Mouse (Mus musculus) lung, embryonic 15.5 days (tissue): ENCODE data around the gene Tsga13. TPM values are rescaled to one million over a fixed set of nuclear protein-coding genes. Genes with fewer than 3 reads are reported as not detected.

ENCODE experiments used
- ATAC-seq: fragments of 200-750 bp; cut with Nextera tagmentation; 2 replicates; pipeline ENCODE4 v1.8.0; 2017; ENCODE audit warnings: moderate number of reproducible peaks, borderline replicate concordance; ENCODE audit not compliant: low FRiP score, low TSS enrichment; ENCODE audit errors: extremely low read depth
- H3K27ac ChIP-seq: fragments of 300-500 bp; sonication (generic); 2 replicates; pipeline ENCODE4 v1.5.1; 2015; ENCODE audit warnings: moderate library complexity, mild to moderate bottlenecking, inconsistent platforms
- H3K27me3 ChIP-seq: fragments of 300-500 bp; sonication (generic); 2 replicates; pipeline ENCODE4 v1.6.1; 2015; ENCODE audit warnings: inconsistent platforms
- H3K36me3 ChIP-seq: fragments of 300-500 bp; sonication (generic); 2 replicates; pipeline ENCODE4 v1.6.1; 2015; ENCODE audit warnings: inconsistent platforms
- H3K4me1 ChIP-seq: fragments of 300-500 bp; sonication (generic); 2 replicates; pipeline ENCODE4 v1.6.1; 2015; ENCODE audit warnings: inconsistent platforms
- H3K4me2 ChIP-seq: fragments of 300-500 bp; sonication (generic); 2 replicates; pipeline ENCODE4 v1.6.1; 2015; ENCODE audit warnings: inconsistent platforms, mild to moderate bottlenecking, moderate library complexity
- H3K4me3 ChIP-seq: fragments of 300-500 bp; sonication (generic); 2 replicates; pipeline ENCODE4 v1.5.1; 2015; ENCODE audit warnings: mild to moderate bottlenecking, inconsistent platforms
- H3K9ac ChIP-seq: fragments of 300-500 bp; sonication (generic); 2 replicates; pipeline ENCODE4 v1.6.1; 2015; ENCODE audit warnings: inconsistent platforms
- H3K9me3 ChIP-seq: fragments of 300-500 bp; sonication (generic); 2 replicates; pipeline ENCODE4 v1.6.1; 2016; ENCODE audit warnings: inconsistent platforms
- WGBS: fragments of 180-500 bp; shearing (Covaris S2); methylation state at CpG from one replicate; pipeline ENCODE4 v1.1.7; 2015; 5-methylcytosine and 5-hydroxymethylcytosine counted together
- polyA plus RNA-seq: library from polyadenylated mRNA; unstranded; fragments of >200 nt; fragmentation: Nextera tagmentation; extraction: Ambion mirVana; gene quantifications from 2 replicates; pipeline ENCODE4 v1.2.1, GENCODE M21; 2015

Gene Tsga13
- polyA plus RNA-seq, 1 experiment from 2014 or later: 0.21 TPM

DNA sequence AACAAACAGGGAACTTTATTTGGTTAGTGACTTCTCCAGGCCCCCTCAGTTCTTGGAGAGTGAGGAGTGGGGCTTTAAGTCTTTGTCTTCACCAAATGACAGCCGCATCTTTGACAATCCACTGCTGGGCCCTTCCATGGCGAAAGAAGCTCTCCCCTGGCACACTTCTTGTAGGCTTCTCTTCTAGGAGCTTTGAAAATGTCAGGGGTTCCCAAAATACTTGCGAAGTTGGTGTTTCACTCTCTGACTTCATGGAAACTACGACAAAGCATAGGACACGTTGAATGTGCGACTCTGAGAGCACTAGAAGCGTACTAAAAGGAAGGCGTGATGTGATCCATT is 18.4 kb downstream of the Tsga13 start:
- peak overlapping the region; percentile 98 for H3K27ac ChIP-seq
- H3K4me2 ChIP-seq: peak overlapping the region; percentile 71
- no peaks in the 10 kb centered on the region for H3K9me3 ChIP-seq
- no peak for ATAC-seq
- H3K27me3 ChIP-seq: no peaks in the 10 kb centered on the region
- WGBS: 11% methylated on average over 8 of the region's 8 CpGs
- H3K4me1 ChIP-seq: peaks cover 12% of the 10 kb centered on the region; the same call in 1 of the 2 replicates
- H3K4me3 ChIP-seq: peak overlapping the region; percentile 92
- H3K36me3 ChIP-seq: no peaks in the 10 kb centered on the region
- H3K9ac ChIP-seq: peak overlapping the region; percentile 53

- peak within 1 kb of the TSS; percentile 88 for H3K9ac ChIP-seq
- under 1% methylated on average over 75 of the region's 83 CpGs for WGBS
- no peaks in the 10 kb centered on the region for H3K27me3 ChIP-seq
- H3K4me2 ChIP-seq: peak within 1 kb of the TSS; percentile 71
- peak within 1 kb of the TSS; percentile 92 for H3K4me3 ChIP-seq
- peaks cover 12% of the 10 kb centered on the region; the same call in 1 of the 2 replicates for H3K4me1 ChIP-seq
- no peaks in the 10 kb centered on the region for H3K36me3 ChIP-seq
- peak; percentile 99 for ATAC-seq
- no peaks in the 10 kb centered on the region for H3K9me3 ChIP-seq
- H3K27ac ChIP-seq: peak within 1 kb of the TSS; percentile 98
Observed at GRCm38 (mm10) chr6:30896195-30896985, 19.0 kb downstream of the Tsga13 start, which contains the start of gene Copg2. TSS of gene Copg2 (minus strand) at chr6:30896794.

- peak overlapping the region; percentile 98 for H3K27ac ChIP-seq
- peaks cover 12% of the 10 kb centered on the region; the same call in 1 of the 2 replicates for H3K4me1 ChIP-seq
- H3K4me3 ChIP-seq: peak overlapping the region; percentile 92
- peak overlapping the region; percentile 88 for H3K9ac ChIP-seq
- peak; percentile 1; the same call in 1 of the 2 replicates for ATAC-seq
- H3K27me3 ChIP-seq: no peaks in the 10 kb centered on the region
- H3K36me3 ChIP-seq: no peaks in the 10 kb centered on the region
- no peaks in the 10 kb centered on the region for H3K9me3 ChIP-seq
- peak overlapping the region; percentile 71 for H3K4me2 ChIP-seq
- WGBS: 15% methylated on average over 3 of the region's 3 CpGs
Observed at GRCm38 (mm10) chr6:30895819-30896194, 19.6 kb downstream of the Tsga13 start.

GRCm38 (mm10) chr6:30893081-30893480 is 22.3 kb downstream of the Tsga13 start:
- H3K9ac ChIP-seq: no peak overlapping the region
- peaks cover 12% of the 10 kb centered on the region; the same call in 1 of the 2 replicates for H3K4me1 ChIP-seq
- no peaks in the 10 kb centered on the region for H3K9me3 ChIP-seq
- no peak for ATAC-seq
- 64% methylated on average over 4 of the region's 4 CpGs for WGBS
- H3K36me3 ChIP-seq: 0 out of 2 replicates have a peak, but pooled peaks cover 3% of the 10 kb centered on the region
- no peak overlapping the region for H3K4me2 ChIP-seq
- no peak overlapping the region for H3K27ac ChIP-seq
- no peak overlapping the region for H3K4me3 ChIP-seq
- no peaks in the 10 kb centered on the region for H3K27me3 ChIP-seq

- Histone ChIP-seq H3K9me3 (no peaks in the 10 kb centered on the region), H3K9ac (no peak overlapping the region), H3K27me3 (no peaks in the 10 kb centered on the region), H3K4me2 (no peak overlapping the region), H3K27ac (no peak overlapping the region), H3K4me1 (peaks cover 6% of the 10 kb centered on the region; the same call in 1 of the 2 replicates), H3K4me3 (no peak overlapping the region), H3K36me3 (peaks cover 9% of the 10 kb centered on the region; the same call in 1 of the 2 replicates)
- ATAC-seq: no peak
Observed at GRCm38 (mm10) chr6:30891761-30892160, 23.6 kb downstream of the Tsga13 start.

GRCm38 (mm10) chr6:30884856-30885255 is 30.5 kb downstream of the Tsga13 start:
- Histone ChIP-seq H3K9me3 (no peaks in the 10 kb centered on the region), H3K9ac (no peak overlapping the region), H3K27ac (no peak overlapping the region), H3K4me1 (no peaks in the 10 kb centered on the region), H3K36me3 (peaks cover 16% of the 10 kb centered on the region), H3K27me3 (no peaks in the 10 kb centered on the region), H3K4me2 (no peak overlapping the region), H3K4me3 (no peak overlapping the region)
- WGBS: 85% methylated on average over 3 of the region's 3 CpGs
- ATAC-seq: no peak

DNA sequence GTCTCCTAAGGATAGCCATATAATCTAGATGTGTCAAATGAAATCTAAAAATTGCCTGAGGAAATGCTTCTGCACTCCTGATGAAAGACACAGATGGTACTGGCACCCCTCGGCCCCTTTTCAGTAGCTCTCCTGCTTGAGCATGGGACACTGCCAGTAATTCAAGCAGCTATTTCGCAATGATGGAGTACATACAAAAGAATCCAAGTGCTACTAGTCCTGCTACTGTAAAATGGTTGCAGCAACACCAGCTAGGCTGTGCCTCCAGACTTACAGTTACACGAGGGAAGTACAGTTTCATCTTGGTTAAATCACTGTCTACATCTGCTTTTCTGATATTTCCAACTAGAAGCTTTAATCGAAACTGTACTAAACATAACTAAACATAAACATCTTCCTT is 31.9 kb downstream of the Tsga13 start:
- H3K4me3 ChIP-seq: no peak overlapping the region
- H3K27ac ChIP-seq: no peak overlapping the region
- peaks cover 20% of the 10 kb centered on the region for H3K36me3 ChIP-seq
- H3K4me2 ChIP-seq: no peak overlapping the region
- no peak for ATAC-seq
- H3K4me1 ChIP-seq: no peaks in the 10 kb centered on the region
- no peak overlapping the region for H3K9ac ChIP-seq
- 65% methylated on average over 4 of the region's 4 CpGs for WGBS
- H3K9me3 ChIP-seq: no peaks in the 10 kb centered on the region
- no peaks in the 10 kb centered on the region for H3K27me3 ChIP-seq

- Histone ChIP-seq H3K4me1 (no peaks in the 10 kb centered on the region), H3K9me3 (no peaks in the 10 kb centered on the region), H3K4me2 (no peak overlapping the region), H3K9ac (no peak overlapping the region), H3K36me3 (peaks cover 15% of the 10 kb centered on the region; the same call in 1 of the 2 replicates), H3K4me3 (no peak overlapping the region), H3K27ac (no peak overlapping the region), H3K27me3 (no peaks in the 10 kb centered on the region)
- no peak for ATAC-seq
Observed at GRCm38 (mm10) chr6:30876661-30877060, 38.7 kb downstream of the Tsga13 start.

DNA sequence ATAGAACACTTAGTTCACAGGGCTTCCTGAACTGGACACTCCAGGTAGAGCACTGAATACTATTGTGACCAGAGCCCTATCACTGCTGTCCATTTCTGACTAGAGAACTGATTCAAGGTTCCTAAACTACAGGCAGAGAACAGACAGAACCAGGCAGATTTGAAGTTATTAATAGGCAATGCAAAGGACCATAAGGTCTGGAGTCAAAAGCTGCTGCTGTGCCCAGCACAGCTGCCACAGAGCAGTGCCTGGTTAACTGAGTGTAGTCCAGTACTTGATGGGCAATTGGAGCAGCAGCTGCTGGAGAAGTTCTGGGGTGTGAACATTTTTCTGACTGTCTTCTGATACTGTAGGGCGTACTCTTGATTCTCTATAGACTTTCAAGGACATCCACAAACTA is 48.9 kb downstream of the Tsga13 start:
- H3K4me3 ChIP-seq: no peak overlapping the region
- H3K27ac ChIP-seq: no peak overlapping the region
- H3K27me3 ChIP-seq: no peaks in the 10 kb centered on the region
- no peak overlapping the region for H3K9ac ChIP-seq
- H3K4me2 ChIP-seq: no peak overlapping the region
- H3K36me3 ChIP-seq: no peaks in the 10 kb centered on the region
- no peaks in the 10 kb centered on the region for H3K4me1 ChIP-seq
- no peak for ATAC-seq
- H3K9me3 ChIP-seq: no peaks in the 10 kb centered on the region
- 79% methylated on average over 1 of the region's 1 CpGs for WGBS

- WGBS: 64% methylated on average over 3 of the region's 3 CpGs
Observed at GRCm38 (mm10) chr6:30865031-30865678, 50.2 kb downstream of the Tsga13 start.

DNA sequence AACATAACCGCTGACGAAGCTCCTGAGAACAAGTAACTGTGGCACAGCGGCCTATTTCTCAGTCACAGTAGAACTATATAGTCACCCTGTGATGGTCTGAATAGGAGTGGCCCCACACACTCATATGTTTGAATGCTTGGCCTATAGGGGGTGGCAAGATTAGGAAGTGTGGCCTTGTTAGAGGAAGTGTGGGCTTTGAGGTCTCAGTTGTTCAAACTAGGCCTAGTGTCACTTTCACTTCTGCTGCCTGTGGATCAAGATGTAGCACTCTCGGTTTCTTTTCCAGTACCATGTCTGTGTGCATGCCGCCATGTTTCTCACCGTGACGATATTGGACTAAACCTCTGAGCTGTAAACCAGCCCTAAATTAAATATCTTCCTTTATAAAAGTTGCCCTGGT is 59.4 kb downstream of the Tsga13 start:
- no peak overlapping the region for H3K27ac ChIP-seq
- 96% methylated on average over 7 of the region's 7 CpGs for WGBS
- H3K4me3 ChIP-seq: no peak overlapping the region

More at GRCm38 (mm10) chr6:30865031-30865678, 50.2 kb downstream of the Tsga13 start:
- no peaks in the 10 kb centered on the region for H3K36me3 ChIP-seq
- H3K27ac ChIP-seq: no peak overlapping the region
- no peak overlapping the region for H3K4me2 ChIP-seq
- ATAC-seq: no peak
- H3K9me3 ChIP-seq: no peaks in the 10 kb centered on the region
- H3K4me3 ChIP-seq: no peak overlapping the region
- H3K4me1 ChIP-seq: no peaks in the 10 kb centered on the region
- H3K9ac ChIP-seq: no peak overlapping the region
- no peaks in the 10 kb centered on the region for H3K27me3 ChIP-seq

DNA sequence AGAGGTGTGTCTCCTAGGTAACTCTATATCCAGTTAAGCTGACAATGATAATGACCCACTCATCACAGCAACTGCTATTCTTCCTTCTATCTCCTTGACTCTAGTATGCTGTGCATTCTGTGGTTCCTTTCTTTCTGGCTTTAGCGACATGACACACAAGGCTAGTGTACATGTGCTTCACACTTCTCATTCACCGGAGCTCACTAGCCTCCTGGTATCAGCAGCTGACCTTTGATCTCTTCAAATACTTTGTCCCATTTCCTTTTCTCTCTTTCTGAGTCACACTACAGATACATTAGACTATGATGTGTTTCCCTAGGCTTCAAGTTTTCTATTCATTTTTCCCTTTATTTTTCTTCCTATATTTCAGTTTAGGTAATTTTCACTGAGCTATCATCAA is 60.2 kb downstream of the Tsga13 start:
- H3K27me3 ChIP-seq: no peaks in the 10 kb centered on the region
- WGBS: 77% methylated on average over 2 of the region's 2 CpGs
- H3K4me1 ChIP-seq: no peaks in the 10 kb centered on the region
- peaks cover 21% of the 10 kb centered on the region for H3K36me3 ChIP-seq
- no peaks in the 10 kb centered on the region for H3K9me3 ChIP-seq
- no peak for ATAC-seq
- no peak overlapping the region for H3K4me3 ChIP-seq
- no peak overlapping the region for H3K9ac ChIP-seq
- no peak overlapping the region for H3K4me2 ChIP-seq
- H3K27ac ChIP-seq: no peak overlapping the region

More for the DNA sequence above, 59.4 kb downstream of the Tsga13 start:
- Histone ChIP-seq H3K27me3 (no peaks in the 10 kb centered on the region), H3K9ac (no peak overlapping the region), H3K9me3 (no peaks in the 10 kb centered on the region), H3K4me2 (no peak overlapping the region), H3K4me1 (no peaks in the 10 kb centered on the region), H3K36me3 (peaks cover 21% of the 10 kb centered on the region)
- no peak for ATAC-seq
